12 mouse cellular contexts compared by ENCODE assay signal in the genomic region with DNA sequence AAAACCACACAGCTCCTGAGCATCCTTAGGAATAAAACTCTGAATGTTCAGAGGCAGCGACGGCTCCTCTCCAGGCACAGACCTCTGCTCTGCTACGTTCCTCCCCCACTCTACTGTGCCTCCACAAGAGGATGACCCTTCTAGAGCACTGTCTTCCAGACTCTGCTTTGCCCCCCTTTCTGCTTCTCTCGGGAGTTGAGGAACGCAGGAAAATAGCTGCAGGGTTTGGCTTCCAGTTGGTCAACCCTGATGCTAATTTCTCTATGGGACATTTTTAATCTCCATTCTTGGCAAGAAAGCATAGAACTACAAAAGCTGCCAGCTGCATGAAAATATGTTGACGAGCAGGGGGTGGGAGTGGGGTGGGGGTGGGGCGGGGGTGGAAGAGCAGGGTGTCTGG. TPM values are rescaled to one million over a fixed set of nuclear protein-coding genes. Genes with fewer than 3 reads are reported as not detected.
A peak's percentile ranks its signal among the peaks of the same experiment; 100 is the strongest.
DNase-seq lines count a peak whose midpoint lies in the region; ATAC-seq and TF ChIP-seq lines count a peak whose summit lies in the region.
"Had no signal": no experiment of that assay in that cellular context is flagged by ENCODE, and none has a peak within 500 bp of the region (broad histone marks: within the 10 kb centered on the region; RNA-seq: fewer than 3 reads in every experiment).

No protein-coding gene starts in this region.

- 38% methylated on average over 7 of the region's 7 CpGs for WGBS in heart, embryonic 11.5 days (ENCODE audit: insufficient replicate concordance)
- 28% methylated on average over 7 of the region's 7 CpGs for WGBS in heart, embryonic 12.5 days
- 26% methylated on average over 7 of the region's 7 CpGs for WGBS in lung, embryonic 14.5 days
- 22% methylated on average over 7 of the region's 7 CpGs for WGBS in embryonic facial prominence, embryonic 13.5 days
- WGBS in stomach, postnatal 0 days = 31% methylated on average over 7 of the region's 7 CpGs

- H3K9me3 ChIP-seq in heart, embryonic 11.5 days (replicated peaks; ENCODE audit: control insufficient read depth, low read length) = no peaks in the 10 kb centered on the region
- no peaks in the 10 kb centered on the region; the same call in 1 of the 2 replicates for H3K9me3 ChIP-seq in heart, embryonic 12.5 days (replicated peaks)
- no peaks in the 10 kb centered on the region for H3K9me3 ChIP-seq in lung, embryonic 14.5 days (ENCODE audit: low read depth, low read length)
- peaks cover 7% of the 10 kb centered on the region; the same call in 1 of the 2 replicates for H3K9me3 ChIP-seq in embryonic facial prominence, embryonic 13.5 days
- H3K9me3 ChIP-seq in stomach, postnatal 0 days (ENCODE audit: control insufficient read depth, low read length) = no peaks in the 10 kb centered on the region

- H3K36me3 ChIP-seq in heart, embryonic 11.5 days (ENCODE audit: control insufficient read depth, insufficient read depth, low read length) = no peaks in the 10 kb centered on the region
- no peaks in the 10 kb centered on the region for H3K36me3 ChIP-seq in heart, embryonic 12.5 days
- H3K36me3 ChIP-seq in lung, embryonic 14.5 days (ENCODE audit: insufficient read depth) = no peaks in the 10 kb centered on the region
- no peaks in the 10 kb centered on the region for H3K36me3 ChIP-seq in embryonic facial prominence, embryonic 13.5 days
- no peaks in the 10 kb centered on the region for H3K36me3 ChIP-seq in stomach, postnatal 0 days (ENCODE audit: control insufficient read depth, insufficient read depth, low read length)

- peak; percentile 55 for DNase-seq in lung, embryonic 14.5 days
- DNase-seq in lung, postnatal 4 days = no peak
- DNase-seq in adipocyte (ENCODE audit: low spot score) = peak; percentile 30
- no peak for DNase-seq in stomach, postnatal 0 days (ENCODE audit: low spot score)
- DNase-seq: adrenal gland, postnatal 10 days; gastrocnemius, postnatal 25 days; kidney, adult 8-10 months had no signal

- TF ChIP-seq CTCF in lung, embryonic 14.5 days (IDR thresholded peaks at IDR 0.05; ENCODE audit: low read depth) = no peak
- TF ChIP-seq CTCF in stomach, postnatal 0 days (IDR thresholded peaks at IDR 0.05; ENCODE audit: low read depth) = no peak

- no peak overlapping the region for H3K9ac ChIP-seq in heart, embryonic 11.5 days (ENCODE audit: low read depth, low read length)
- H3K9ac ChIP-seq in heart, embryonic 12.5 days = no peak overlapping the region
- no peak overlapping the region for H3K9ac ChIP-seq in lung, embryonic 14.5 days
- no peak overlapping the region for H3K9ac ChIP-seq in embryonic facial prominence, embryonic 13.5 days
- no peak overlapping the region for H3K9ac ChIP-seq in stomach, postnatal 0 days (ENCODE audit: low read length)
- H3K9ac ChIP-seq: liver, embryonic 14.5 days had no signal

- H3K4me3 ChIP-seq in heart, embryonic 11.5 days (ENCODE audit: low read depth, low read length) = no peak overlapping the region
- H3K4me3 ChIP-seq in heart, embryonic 12.5 days = no peak overlapping the region
- no peak overlapping the region for H3K4me3 ChIP-seq in lung, embryonic 14.5 days (ENCODE audit: low read depth, low read length)
- H3K4me3 ChIP-seq in embryonic facial prominence, embryonic 13.5 days = no peak overlapping the region
- no peak overlapping the region for H3K4me3 ChIP-seq in stomach, postnatal 0 days (ENCODE audit: low read depth, low read length)
- H3K4me3 ChIP-seq: myocyte had no signal

- no peak overlapping the region for H3K27ac ChIP-seq in heart, embryonic 11.5 days (ENCODE audit: low read depth, low read length)
- H3K27ac ChIP-seq in heart, embryonic 12.5 days (ENCODE audit: poor library complexity, severe bottlenecking) = no peak overlapping the region
- H3K27ac ChIP-seq in lung, embryonic 14.5 days (ENCODE audit: low read depth) = no peak overlapping the region
- H3K27ac ChIP-seq in embryonic facial prominence, embryonic 13.5 days = peak overlapping the region; percentile 5; the same call in 1 of the 2 replicates
- H3K27ac ChIP-seq in stomach, postnatal 0 days (replicated peaks) = no peak overlapping the region
- H3K27ac ChIP-seq: liver, embryonic 14.5 days had no signal

- H3K4me1 ChIP-seq in heart, embryonic 11.5 days (ENCODE audit: control insufficient read depth, insufficient read depth, low read length) = 0 out of 2 replicates have a peak, but pooled peaks cover 5% of the 10 kb centered on the region
- H3K4me1 ChIP-seq in heart, embryonic 12.5 days (replicated peaks) = peaks cover 7% of the 10 kb centered on the region; the same call in 1 of the 2 replicates
- H3K4me1 ChIP-seq in lung, embryonic 14.5 days (ENCODE audit: insufficient read depth) = peaks cover 4% of the 10 kb centered on the region
- peaks cover 16% of the 10 kb centered on the region for H3K4me1 ChIP-seq in embryonic facial prominence, embryonic 13.5 days
- H3K4me1 ChIP-seq in stomach, postnatal 0 days (replicated peaks; ENCODE audit: control insufficient read depth, insufficient read depth) = 0 out of 2 replicates have a peak, but pooled peaks cover 3% of the 10 kb centered on the region

- no peak for TF ChIP-seq EP300 in stomach, postnatal 0 days (optimal IDR thresholded peaks at IDR 0.05)

- H3K4me2 ChIP-seq in heart, embryonic 11.5 days = peak overlapping the region; percentile 22
- no peak overlapping the region for H3K4me2 ChIP-seq in heart, embryonic 12.5 days
- H3K4me2 ChIP-seq in lung, embryonic 14.5 days = no peak overlapping the region
- H3K4me2 ChIP-seq in embryonic facial prominence, embryonic 13.5 days = peak overlapping the region; percentile 7; the same call in 1 of the 2 replicates
- H3K4me2 ChIP-seq in stomach, postnatal 0 days (replicated peaks; ENCODE audit: low read depth) = no peak overlapping the region

- no peaks in the 10 kb centered on the region for H3K27me3 ChIP-seq in heart, embryonic 11.5 days (ENCODE audit: control insufficient read depth, insufficient read depth, low read length)
- H3K27me3 ChIP-seq in heart, embryonic 12.5 days (replicated peaks) = no peaks in the 10 kb centered on the region
- H3K27me3 ChIP-seq in lung, embryonic 14.5 days (ENCODE audit: insufficient read depth, low read length) = no peaks in the 10 kb centered on the region
- H3K27me3 ChIP-seq in embryonic facial prominence, embryonic 13.5 days = no peaks in the 10 kb centered on the region
- no peaks in the 10 kb centered on the region for H3K27me3 ChIP-seq in stomach, postnatal 0 days (ENCODE audit: control insufficient read depth, insufficient read depth, low read length)

- no peak for ATAC-seq in heart, embryonic 11.5 days (replicated peaks; ENCODE audit: insufficient number of reproducible peaks, low FRiP score, low TSS enrichment)
- no peak for ATAC-seq in heart, embryonic 12.5 days (ENCODE audit: insufficient number of reproducible peaks, low FRiP score)
- 0 out of 2 replicates have a peak, but pooled peaks have one; percentile 17 for ATAC-seq in lung, embryonic 14.5 days (ENCODE audit: insufficient read depth)
- no peak for ATAC-seq in embryonic facial prominence, embryonic 13.5 days (ENCODE audit: insufficient number of reproducible peaks, insufficient read depth, low FRiP score, low TSS enrichment, low read depth)
- no peak for ATAC-seq in stomach, postnatal 0 days (ENCODE audit: low FRiP score, low TSS enrichment)

RNA-seq across cellular contexts. Expression of a gene that starts 24.8 kb away (rescaled TPM):
- 7.9 and 9.2 TPM in 2 replicates for polyA plus RNA-seq in heart, embryonic 11.5 days (2014; fragmentation: Nextera tagmentation; extraction: Ambion mirVana)
- polyA plus RNA-seq in heart, embryonic 12.5 days (2016; fragmentation: Nextera tagmentation; extraction: Ambion mirVana) = 9.9 and 13.2 TPM in 2 replicates
- 8.1 and 10.1 TPM in 2 replicates for polyA plus RNA-seq in lung, embryonic 14.5 days (2014; fragmentation: Nextera tagmentation; extraction: Ambion mirVana)
- 13.1 and 14.8 TPM in 2 replicates for polyA plus RNA-seq in embryonic facial prominence, embryonic 13.5 days (2015; fragmentation: Nextera tagmentation; extraction: Ambion mirVana)
- polyA plus RNA-seq in stomach, postnatal 0 days (2015; fragmentation: Nextera tagmentation; extraction: Ambion mirVana) = 4.4 and 5.2 TPM in 2 replicates

Comparison
In these comparisons a context has a peak if more than half of its experiments do, and no peak if none do; other contexts are left out.
1. H3K4me2 ChIP-seq: peak in heart, embryonic 11.5 days (single experiment) and embryonic facial prominence, embryonic 13.5 days (single experiment); none in heart, embryonic 12.5 days (single experiment), lung, embryonic 14.5 days (single experiment) and stomach, postnatal 0 days (single experiment).
2. DNase-seq: peak in lung, embryonic 14.5 days (single experiment) and adipocyte (single experiment); none in lung, postnatal 4 days (0 of 2) and stomach, postnatal 0 days (single experiment).